8 mouse cellular contexts compared by ENCODE assay signal in genomic region chr6:115808488-115809231, GRCm38 (mm10). TPM values are rescaled to one million over a fixed set of nuclear protein-coding genes. Genes with fewer than 3 reads are reported as not detected.
DNase-seq lines count a peak whose midpoint lies in the region; ATAC-seq and TF ChIP-seq lines count a peak whose summit lies in the region.

Gene Rpl32, minus strand, starts transcription at chr6:115808747.

- H3K36me3 ChIP-seq in C2C12 (ENCODE audit: control insufficient read depth, insufficient read depth) (peaks cover 37% of the 10 kb centered on the region), myocyte (ENCODE audit: control insufficient read depth, insufficient read depth) (peaks cover 14% of the 10 kb centered on the region)
- peaks cover 44% of the 10 kb centered on the region for H3K36me3 ChIP-seq in erythroblast, embryonic 14.5 days (ENCODE audit: control insufficient read depth)
- H3K36me3 ChIP-seq in heart, embryonic 11.5 days (ENCODE audit: control insufficient read depth, insufficient read depth, low read length) = peaks cover 29% of the 10 kb centered on the region
- peaks cover 36% of the 10 kb centered on the region for H3K36me3 ChIP-seq in kidney, embryonic 16.5 days (ENCODE audit: insufficient read depth, low read length)
- peaks cover 23% of the 10 kb centered on the region for H3K36me3 ChIP-seq in liver, adult 2 months (ENCODE audit: control insufficient read depth, insufficient read depth, low read length)
- H3K36me3 ChIP-seq in splenic B cell, adult 2 months (ENCODE audit: control insufficient read depth, insufficient read depth, low read length, poor library complexity, severe bottlenecking) = peaks cover 11% of the 10 kb centered on the region; the same call in 1 of the 2 replicates

- peak; percentile 97 for DNase-seq in brain, embryonic 14.5 days (ENCODE audit: low read depth)
- DNase-seq in liver, adult 2 months (ENCODE audit: extremely low read depth, low read depth, low spot score) = peak; percentile 89
- peak; percentile 92 for DNase-seq in splenic B cell, adult 2 months (ENCODE audit: low read depth, low spot score)

- peak; percentile 76 for ATAC-seq in heart, embryonic 11.5 days (replicated peaks; ENCODE audit: insufficient number of reproducible peaks, low FRiP score, low TSS enrichment)
- peak; percentile 78; the same call in 1 of the 2 replicates for ATAC-seq in kidney, embryonic 16.5 days (ENCODE audit: low FRiP score, low TSS enrichment)

- WGBS in heart, embryonic 11.5 days (ENCODE audit: insufficient replicate concordance) = under 1% methylated on average over 47 of the region's 47 CpGs
- under 1% methylated on average over 47 of the region's 47 CpGs for WGBS in kidney, embryonic 16.5 days
- WGBS in liver, adult 2 months = under 1% methylated on average over 47 of the region's 47 CpGs

- peaks cover 44% of the 10 kb centered on the region for H3K4me1 ChIP-seq in erythroblast, embryonic 14.5 days (ENCODE audit: control insufficient read depth)
- H3K4me1 ChIP-seq in heart, embryonic 11.5 days (ENCODE audit: control insufficient read depth, insufficient read depth, low read length) = peaks cover 16% of the 10 kb centered on the region
- H3K4me1 ChIP-seq in kidney, embryonic 16.5 days (ENCODE audit: insufficient read depth, low read length) = peaks cover 15% of the 10 kb centered on the region
- H3K4me1 ChIP-seq in liver, adult 2 months (ENCODE audit: control insufficient read depth, insufficient read depth, low read length) = peaks cover 9% of the 10 kb centered on the region

- peaks cover 43% of the 10 kb centered on the region for H3K79me2 ChIP-seq in C2C12 (ENCODE audit: control insufficient read depth, insufficient read depth)
- peaks cover 8% of the 10 kb centered on the region; the same call in 1 of the 2 replicates for H3K79me2 ChIP-seq in liver, adult 2 months (ENCODE audit: control insufficient read depth, insufficient read depth, low read length)
- peaks cover 31% of the 10 kb centered on the region for H3K79me2 ChIP-seq in myocyte (ENCODE audit: control insufficient read depth, insufficient read depth)

- H3K79me3 ChIP-seq in C2C12 (ENCODE audit: low read depth) = peaks cover 35% of the 10 kb centered on the region

- H3K27me3 ChIP-seq in C2C12 (ENCODE audit: control insufficient read depth, insufficient read depth, insufficient read length) (no peaks in the 10 kb centered on the region), myocyte (ENCODE audit: control insufficient read depth, insufficient read depth, insufficient read length) (no peaks in the 10 kb centered on the region)
- no peaks in the 10 kb centered on the region for H3K27me3 ChIP-seq in erythroblast, embryonic 14.5 days (ENCODE audit: control insufficient read depth)
- H3K27me3 ChIP-seq in heart, embryonic 11.5 days (ENCODE audit: control insufficient read depth, insufficient read depth, low read length) = no peaks in the 10 kb centered on the region
- no peaks in the 10 kb centered on the region for H3K27me3 ChIP-seq in kidney, embryonic 16.5 days (ENCODE audit: insufficient read depth, low read length)
- no peaks in the 10 kb centered on the region for H3K27me3 ChIP-seq in liver, adult 2 months (ENCODE audit: control insufficient read depth, insufficient read depth, low read length)
- H3K27me3 ChIP-seq in splenic B cell, adult 2 months (ENCODE audit: control insufficient read depth, insufficient read depth, low read length, poor library complexity, severe bottlenecking) = no peaks in the 10 kb centered on the region

- no peak for TF ChIP-seq CTCF in C2C12 (IDR thresholded peaks at IDR 0.05; ENCODE audit: control insufficient read depth, insufficient read depth, insufficient read length)
- TF ChIP-seq CTCF in brain, embryonic 14.5 days (IDR thresholded peaks at IDR 0.05; ENCODE audit: borderline replicate concordance, extremely low read depth, insufficient read depth, insufficient read length) = peak; percentile 47; the same call in 1 of the 2 replicates
- TF ChIP-seq CTCF in liver, adult 2 months (IDR thresholded peaks at IDR 0.05; ENCODE audit: low read depth, low read length) = no peak; the same call in 1 of the 2 replicates

- peak within 1 kb of the TSS; percentile 99 for H3K9ac ChIP-seq in heart, embryonic 11.5 days (ENCODE audit: low read depth, low read length)
- H3K9ac ChIP-seq in kidney, embryonic 16.5 days (replicated peaks; ENCODE audit: low read length) = peak within 1 kb of the TSS; percentile 98
- H3K9ac ChIP-seq in liver, adult 2 months (ENCODE audit: low read depth, low read length) = peak within 1 kb of the TSS; percentile 95

- TF ChIP-seq POLR2A in brain, embryonic 14.5 days (IDR thresholded peaks at IDR 0.05; ENCODE audit: borderline replicate concordance, extremely low read depth, insufficient read depth, insufficient read length, poor library complexity, severe bottlenecking) = peak; percentile 74; the same call in 1 of the 2 replicates
- peak; percentile 81 for TF ChIP-seq POLR2A in liver, adult 2 months (IDR thresholded peaks at IDR 0.05; ENCODE audit: extremely low read depth, insufficient read depth, low read length)
- peak; percentile 89 for TF ChIP-seq POLR2A in myocyte (IDR thresholded peaks at IDR 0.05; ENCODE audit: insufficient read length, low read depth)

- peak within 1 kb of the TSS; percentile 91 for H3K27ac ChIP-seq in heart, embryonic 11.5 days (ENCODE audit: low read depth, low read length)
- peak within 1 kb of the TSS; percentile 95 for H3K27ac ChIP-seq in kidney, embryonic 16.5 days (ENCODE audit: low read length)
- peak within 1 kb of the TSS; percentile 65 for H3K27ac ChIP-seq in liver, adult 2 months (replicated peaks; ENCODE audit: insufficient read depth, low read depth, low read length)

- H3ac ChIP-seq in C2C12 (ENCODE audit: control insufficient read depth, insufficient read length, low read depth) (peak within 1 kb of the TSS; percentile 99), myocyte (ENCODE audit: control insufficient read depth, insufficient read length) (peak within 1 kb of the TSS; percentile 22)

- peak within 1 kb of the TSS; percentile 99 for H3K4me3 ChIP-seq in C2C12 (ENCODE audit: insufficient read depth, poor library complexity, severe bottlenecking)
- H3K4me3 ChIP-seq in erythroblast, embryonic 14.5 days (replicated peaks) = peak within 1 kb of the TSS; percentile 95
- peak within 1 kb of the TSS; percentile 90 for H3K4me3 ChIP-seq in heart, embryonic 11.5 days (ENCODE audit: low read depth, low read length)
- H3K4me3 ChIP-seq in kidney, embryonic 16.5 days (ENCODE audit: low read length) = peak within 1 kb of the TSS; percentile 95
- peak within 1 kb of the TSS; percentile 81 for H3K4me3 ChIP-seq in liver, adult 2 months (ENCODE audit: insufficient read depth, low read depth, low read length)
- peak within 1 kb of the TSS; percentile 94 for H3K4me3 ChIP-seq in myocyte

- peak within 1 kb of the TSS; percentile 86 for H3K4me2 ChIP-seq in heart, embryonic 11.5 days
- H3K4me2 ChIP-seq in kidney, embryonic 16.5 days (replicated peaks; ENCODE audit: low read depth, low read length) = peak within 1 kb of the TSS; percentile 95
- peak within 1 kb of the TSS; percentile 85 for H3K4me2 ChIP-seq in myocyte (ENCODE audit: low read depth)

- H3K9me3 ChIP-seq in erythroblast, embryonic 14.5 days (ENCODE audit: control insufficient read depth, low read length) = no peaks in the 10 kb centered on the region
- no peaks in the 10 kb centered on the region for H3K9me3 ChIP-seq in heart, embryonic 11.5 days (replicated peaks; ENCODE audit: control insufficient read depth, low read length)
- no peaks in the 10 kb centered on the region for H3K9me3 ChIP-seq in kidney, embryonic 16.5 days (ENCODE audit: low read length)

TF ChIP-seq in C2C12, 6 proteins besides CTCF, POLR2A, EP300 and RAD21:
- TF ChIP-seq MYOD1 (IDR thresholded peaks at IDR 0.05; ENCODE audit: control insufficient read depth, insufficient read length, low read depth) (no peak), MYOG (IDR thresholded peaks at IDR 0.05; ENCODE audit: control insufficient read depth, extremely low read depth, insufficient read length) (no peak), USF1 (IDR thresholded peaks at IDR 0.05; ENCODE audit: low read depth) (peak; percentile 3), MAX (IDR thresholded peaks at IDR 0.05) (peak; percentile 46), CEBPB (IDR thresholded peaks at IDR 0.05; ENCODE audit: low read depth) (no peak), FOSL1 (IDR thresholded peaks at IDR 0.05; ENCODE audit: insufficient read depth, low read length, poor library complexity, severe bottlenecking) (no peak)

TF ChIP-seq in myocyte, 11 proteins besides CTCF, POLR2A, EP300 and RAD21:
- TF ChIP-seq TCF12 (IDR thresholded peaks at IDR 0.05; ENCODE audit: insufficient read depth, poor library complexity, severe bottlenecking) (no peak), POLR2AphosphoS2 (IDR thresholded peaks at IDR 0.05; ENCODE audit: insufficient read length, low read depth) (peak; percentile 93), E2F4 (IDR thresholded peaks at IDR 0.05; ENCODE audit: insufficient read depth) (no peak), MYOD1 (IDR thresholded peaks at IDR 0.05; ENCODE audit: control insufficient read depth in 1 of 3, insufficient read length in 2 of 3, low read depth in 2 of 3) (peak in 1 of 3 experiments; percentile 4)

RNA-seq across cellular contexts. Expression of gene Rpl32, which starts in this region (rescaled TPM):
- polyA plus RNA-seq in C2C12 (2012; fragmentation: generic; extraction: Trizol) = 5,589 TPM
- 1,840 and 1,952 TPM in 2 replicates for polyA plus RNA-seq in brain, embryonic 14.5 days (2012; rRNA removed)
- 89.1 and 98.3 TPM in 2 replicates for polyA plus RNA-seq in erythroblast, embryonic 14.5 days (2012)
- 1,431 and 1,576 TPM in 2 replicates for polyA plus RNA-seq in heart, embryonic 11.5 days (2014; fragmentation: Nextera tagmentation; extraction: Ambion mirVana)
- 1,760 and 1,914 TPM in 2 replicates for polyA plus RNA-seq in kidney, embryonic 16.5 days (2015; fragmentation: Nextera tagmentation; extraction: Ambion mirVana)
- total RNA-seq in liver, adult 2 months (2014; rRNA removed) = 1,017 and 1,033 TPM in 2 replicates
- polyA plus RNA-seq in liver, adult 2 months (2012; rRNA removed) = 177 and 193 TPM in 2 replicates
- 4,367 TPM for polyA plus RNA-seq in myocyte (2012; fragmentation: generic; extraction: Trizol)

Comparison
In these comparisons a context has a peak if more than half of its experiments do, and no peak if none do; other contexts are left out.
1. Peak in every context shown above with its lines: DNase-seq, ATAC-seq, H3K4me3 ChIP-seq and H3K27ac ChIP-seq.